Mouse (Mus musculus) cerebellum, postnatal 25 days (tissue): ENCODE data around the gene Olfr1181.
"Not testable (repeated sequence)": the region's sequence is repeated elsewhere in the genome, so short reads cannot be mapped to it uniquely, and the experiment has no call there.

ENCODE experiments used
- DNase-seq, 2 experiments: peaks; one replicate each; pipeline ENCODE4 v3.0.0; 2021; ENCODE audit warnings: mixed read lengths in 2 of 2

Olfr1181 gene

GRCm38 (mm10) chr2:88426071-88426470 is at the start of gene Olfr1181:
Gene Olfr1181 (minus strand): TSS chr2:88426171.
- DNase-seq: no peak

- DNase-seq: not testable (repeated sequence)
Measured at GRCm38 (mm10) chr2:88454567-88454966, 28.6 kb upstream of the Olfr1181 start, which contains the start of gene Olfr1183. Gene Olfr1183 (plus strand): TSS chr2:88454867.

- no peak for DNase-seq
Measured at GRCm38 (mm10) chr2:88449031-88449430, 23.1 kb upstream of the Olfr1181 start, which contains the start of gene Gm13757. Gene Gm13757 (minus strand): TSS chr2:88449131.

- DNase-seq: no peak
Measured at GRCm38 (mm10) chr2:88419051-88419450, 6.9 kb downstream of the Olfr1181 start, which contains the start of gene Olfr1180. Gene Olfr1180 (minus strand): TSS chr2:88419151.

GRCm38 (mm10) chr2:88406353-88406752 is 19.6 kb downstream of the Olfr1181 start, which contains the start of gene Olfr1179:
Gene Olfr1179 (minus strand): TSS chr2:88406453.
- DNase-seq: no peak

- no peak for DNase-seq
Measured at GRCm38 (mm10) chr2:88386762-88387161, 39.2 kb downstream of the Olfr1181 start, which contains the start of gene Olfr1178. Gene Olfr1178 (plus strand): TSS chr2:88387062.
